Mouse (Mus musculus) neural tube, embryonic 15.5 days (tissue): ENCODE measurements around the gene Sel1l3. TPM values are rescaled to one million over a fixed set of nuclear protein-coding genes. Genes with fewer than 3 reads are reported as not detected.

Experiments used
- polyA plus RNA-seq: library from polyadenylated mRNA; unstranded; fragments of >200 nt; fragmentation: Nextera tagmentation; extraction: Ambion mirVana; gene quantifications from 2 replicates; pipeline ENCODE4 v1.2.1, GENCODE M21; 2015

The Sel1l3 gene
- polyA plus RNA-seq, 1 experiment from 2014 or later, result 5.9 TPM

Other genes with a start within 250 kb of the Sel1l3 start
- 0.09 TPM in 1 of 2 replicates, not detected in the other for gene Slc34a2, start 175.8 kb downstream of the Sel1l3 start, polyA plus RNA-seq
- gene Smim20, start 53.2 kb upstream of the Sel1l3 start, polyA plus RNA-seq, result 86.0 and 89.8 TPM in 2 replicates